Mouse (Mus musculus) testis, postnatal 10 days (tissue): ENCODE data around the gene Rad51b.

Source experiments
- DNase-seq: peaks from one replicate; pipeline ENCODE4 v3.0.0; 2021; ENCODE audit warnings: low spot score

Rad51b gene

GRCm38 (mm10) chr12:79531809-79532798 is 235.0 kb downstream of the Rad51b start:
- no peak for DNase-seq

- DNase-seq, result no peak
Observed at GRCm38 (mm10) chr12:79534778-79535177, 237.7 kb downstream of the Rad51b start.

- no peak for DNase-seq
Observed at GRCm38 (mm10) chr12:79535532-79536437, 238.7 kb downstream of the Rad51b start.

GRCm38 (mm10) chr12:79540176-79540575 is 243.1 kb downstream of the Rad51b start:
- DNase-seq, result no peak

- no peak for DNase-seq
Observed at GRCm38 (mm10) chr12:79541581-79541980, 244.5 kb downstream of the Rad51b start.

GRCm38 (mm10) chr12:79545063-79545462 is 248.0 kb downstream of the Rad51b start:
- no peak for DNase-seq

- no peak for DNase-seq
Observed at GRCm38 (mm10) chr12:79547556-79547955, 250.5 kb downstream of the Rad51b start.

GRCm38 (mm10) chr12:79548607-79549330 is 251.7 kb downstream of the Rad51b start:
- DNase-seq, result no peak

- DNase-seq, result no peak
Observed at GRCm38 (mm10) chr12:79550049-79550682, 253.1 kb downstream of the Rad51b start.

GRCm38 (mm10) chr12:79551274-79551673 is 254.2 kb downstream of the Rad51b start:
- DNase-seq, result no peak

GRCm38 (mm10) chr12:79553056-79553455 is 256.0 kb downstream of the Rad51b start:
- no peak for DNase-seq

GRCm38 (mm10) chr12:79557904-79558303 is 260.8 kb downstream of the Rad51b start:
- DNase-seq, result no peak

- DNase-seq, result no peak
Observed at GRCm38 (mm10) chr12:79558711-79559110, 261.6 kb downstream of the Rad51b start.

- DNase-seq, result no peak
Observed at GRCm38 (mm10) chr12:79559410-79560015, 262.4 kb downstream of the Rad51b start.

GRCm38 (mm10) chr12:79560084-79560699 is 263.1 kb downstream of the Rad51b start:
- no peak for DNase-seq

GRCm38 (mm10) chr12:79560893-79561292 is 263.8 kb downstream of the Rad51b start:
- DNase-seq, result no peak

GRCm38 (mm10) chr12:79574159-79575040 is 277.3 kb downstream of the Rad51b start:
- no peak for DNase-seq

- DNase-seq, result no peak
Observed at GRCm38 (mm10) chr12:79575041-79575541, 278.0 kb downstream of the Rad51b start.

- no peak for DNase-seq
Observed at GRCm38 (mm10) chr12:79577525-79577924, 280.4 kb downstream of the Rad51b start.
